Mouse (Mus musculus): ENCODE measurements around the gene BC029722. TPM values are rescaled to one million over a fixed set of nuclear protein-coding genes. Genes with fewer than 3 reads are reported as not detected.

BC029722 gene
- polyA plus RNA-seq (2012), result 0.40 and 0.45 TPM in 2 replicates

- no peak for TF ChIP-seq GATA1 (IDR thresholded peaks at IDR 0.05; ENCODE audit: low read length)
- TF ChIP-seq TAL1 (IDR thresholded peaks at IDR 0.05; ENCODE audit: low read length), result no peak
- H3K27me3 ChIP-seq (ENCODE audit: control insufficient read depth), result no peaks in the 10 kb centered on the region
- H3K9me3 ChIP-seq (ENCODE audit: control insufficient read depth, low read length), result no peaks in the 10 kb centered on the region
- H3K36me3 ChIP-seq (ENCODE audit: control insufficient read depth), result peaks cover 49% of the 10 kb centered on the region
- H3K4me3 ChIP-seq (replicated peaks), result peak within 1 kb of the TSS; percentile 85
- H3K4me1 ChIP-seq (ENCODE audit: control insufficient read depth), result peaks cover 42% of the 10 kb centered on the region
Measured at GRCm38 (mm10) chr2:155819392-155819448, at the start of gene BC029722. Gene BC029722 (minus strand): TSS chr2:155819426.

GRCm38 (mm10) chr2:155868320-155868719 lies 49.1 kb upstream of the BC029722 start:
- TF ChIP-seq GATA1 (IDR thresholded peaks at IDR 0.05; ENCODE audit: low read length) (no peak), TAL1 (IDR thresholded peaks at IDR 0.05; ENCODE audit: low read length) (no peak)
- Histone ChIP-seq H3K27me3 (ENCODE audit: control insufficient read depth) (no peaks in the 10 kb centered on the region), H3K36me3 (ENCODE audit: control insufficient read depth) (peaks cover 20% of the 10 kb centered on the region), H3K4me1 (ENCODE audit: control insufficient read depth) (no peaks in the 10 kb centered on the region), H3K9me3 (ENCODE audit: control insufficient read depth, low read length) (no peaks in the 10 kb centered on the region), H3K4me3 (replicated peaks) (no peak overlapping the region)

- Histone ChIP-seq H3K4me1 (ENCODE audit: control insufficient read depth) (no peaks in the 10 kb centered on the region), H3K27me3 (ENCODE audit: control insufficient read depth) (no peaks in the 10 kb centered on the region), H3K9me3 (ENCODE audit: control insufficient read depth, low read length) (no peaks in the 10 kb centered on the region), H3K4me3 (replicated peaks) (no peak overlapping the region), H3K36me3 (ENCODE audit: control insufficient read depth) (peaks cover 17% of the 10 kb centered on the region)
- TF ChIP-seq GATA1 (IDR thresholded peaks at IDR 0.05; ENCODE audit: low read length), result no peak
- TF ChIP-seq TAL1 (IDR thresholded peaks at IDR 0.05; ENCODE audit: low read length), result no peak
Measured at GRCm38 (mm10) chr2:155863301-155863867, 44.2 kb upstream of the BC029722 start.

- TF ChIP-seq TAL1 (IDR thresholded peaks at IDR 0.05; ENCODE audit: low read length) (no peak), GATA1 (IDR thresholded peaks at IDR 0.05; ENCODE audit: low read length) (no peak)
- Histone ChIP-seq H3K9me3 (ENCODE audit: control insufficient read depth, low read length) (no peaks in the 10 kb centered on the region), H3K27me3 (ENCODE audit: control insufficient read depth) (no peaks in the 10 kb centered on the region), H3K36me3 (ENCODE audit: control insufficient read depth) (peaks cover 17% of the 10 kb centered on the region), H3K4me1 (ENCODE audit: control insufficient read depth) (no peaks in the 10 kb centered on the region), H3K4me3 (replicated peaks) (no peak overlapping the region)
Measured at GRCm38 (mm10) chr2:155862573-155863300, 43.5 kb upstream of the BC029722 start.

- H3K36me3 ChIP-seq (ENCODE audit: control insufficient read depth), result peaks cover 18% of the 10 kb centered on the region
- H3K4me1 ChIP-seq (ENCODE audit: control insufficient read depth), result no peaks in the 10 kb centered on the region
- no peak overlapping the region for H3K4me3 ChIP-seq (replicated peaks)
- TF ChIP-seq TAL1 (IDR thresholded peaks at IDR 0.05; ENCODE audit: low read length), result no peak
- no peak for TF ChIP-seq GATA1 (IDR thresholded peaks at IDR 0.05; ENCODE audit: low read length)
- no peaks in the 10 kb centered on the region for H3K9me3 ChIP-seq (ENCODE audit: control insufficient read depth, low read length)
- no peaks in the 10 kb centered on the region for H3K27me3 ChIP-seq (ENCODE audit: control insufficient read depth)
Measured at GRCm38 (mm10) chr2:155861581-155861980, 42.4 kb upstream of the BC029722 start.

- TF ChIP-seq TAL1 (IDR thresholded peaks at IDR 0.05; ENCODE audit: low read length) (no peak), GATA1 (IDR thresholded peaks at IDR 0.05; ENCODE audit: low read length) (no peak)
- Histone ChIP-seq H3K27me3 (ENCODE audit: control insufficient read depth) (no peaks in the 10 kb centered on the region), H3K9me3 (ENCODE audit: control insufficient read depth, low read length) (no peaks in the 10 kb centered on the region), H3K36me3 (ENCODE audit: control insufficient read depth) (peaks cover 25% of the 10 kb centered on the region), H3K4me3 (replicated peaks) (no peak overlapping the region), H3K4me1 (ENCODE audit: control insufficient read depth) (no peaks in the 10 kb centered on the region)
Measured at GRCm38 (mm10) chr2:155860102-155860501, 40.9 kb upstream of the BC029722 start.

DNA sequence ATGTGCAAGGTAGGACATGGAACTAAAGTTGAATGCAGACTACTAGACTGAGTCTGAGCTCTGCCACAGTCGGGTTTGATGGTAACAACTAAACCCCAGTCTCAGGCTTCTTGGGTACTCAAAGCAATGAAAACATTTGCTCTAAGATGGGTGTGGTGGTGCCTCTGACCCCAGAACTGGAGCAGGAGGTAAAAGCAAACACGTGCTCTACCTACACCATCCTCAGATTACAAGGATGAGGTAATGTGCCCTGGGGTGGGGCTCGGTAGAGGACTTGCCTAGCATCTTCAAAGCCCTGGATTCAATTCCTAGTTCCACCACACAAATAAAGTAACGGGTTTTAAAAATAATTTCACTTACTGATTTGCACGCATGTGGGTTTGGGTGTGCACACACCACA lies 33.3 kb upstream of the BC029722 start:
- H3K4me3 ChIP-seq (replicated peaks), result no peak overlapping the region
- peaks cover 2% of the 10 kb centered on the region; the same call in 1 of the 2 replicates for H3K4me1 ChIP-seq (ENCODE audit: control insufficient read depth)
- H3K36me3 ChIP-seq (ENCODE audit: control insufficient read depth), result peaks cover 70% of the 10 kb centered on the region
- no peaks in the 10 kb centered on the region for H3K9me3 ChIP-seq (ENCODE audit: control insufficient read depth, low read length)
- no peak for TF ChIP-seq TAL1 (IDR thresholded peaks at IDR 0.05; ENCODE audit: low read length)
- no peaks in the 10 kb centered on the region for H3K27me3 ChIP-seq (ENCODE audit: control insufficient read depth)

DNA sequence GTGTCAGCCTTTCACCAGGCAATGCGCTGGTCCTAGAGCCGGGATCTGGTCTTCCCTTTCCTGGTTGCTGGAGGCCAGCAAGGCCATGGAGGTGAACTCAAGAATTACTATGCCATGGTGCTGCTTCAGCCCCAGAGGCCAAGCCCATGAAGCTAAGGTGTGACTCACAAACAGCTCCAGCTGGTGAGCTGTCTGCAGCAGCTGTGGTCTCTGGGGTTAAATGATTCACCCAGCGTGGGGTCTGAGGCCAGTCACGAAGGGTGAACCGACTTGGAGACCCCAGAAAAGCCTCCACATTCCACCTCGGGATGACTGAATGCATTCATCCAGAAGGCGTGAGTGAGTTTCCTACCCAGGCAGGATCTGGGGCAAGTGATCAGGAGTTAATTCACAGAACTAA lies 30.9 kb upstream of the BC029722 start:
- no peaks in the 10 kb centered on the region for H3K27me3 ChIP-seq (ENCODE audit: control insufficient read depth)
- peaks cover 76% of the 10 kb centered on the region for H3K36me3 ChIP-seq (ENCODE audit: control insufficient read depth)
- TF ChIP-seq TAL1 (IDR thresholded peaks at IDR 0.05; ENCODE audit: low read length) (no peak), GATA1 (IDR thresholded peaks at IDR 0.05; ENCODE audit: low read length) (no peak)
- H3K4me3 ChIP-seq (replicated peaks), result no peak overlapping the region
- H3K9me3 ChIP-seq (ENCODE audit: control insufficient read depth, low read length), result no peaks in the 10 kb centered on the region
- H3K4me1 ChIP-seq (ENCODE audit: control insufficient read depth), result peaks cover 2% of the 10 kb centered on the region; the same call in 1 of the 2 replicates

DNA sequence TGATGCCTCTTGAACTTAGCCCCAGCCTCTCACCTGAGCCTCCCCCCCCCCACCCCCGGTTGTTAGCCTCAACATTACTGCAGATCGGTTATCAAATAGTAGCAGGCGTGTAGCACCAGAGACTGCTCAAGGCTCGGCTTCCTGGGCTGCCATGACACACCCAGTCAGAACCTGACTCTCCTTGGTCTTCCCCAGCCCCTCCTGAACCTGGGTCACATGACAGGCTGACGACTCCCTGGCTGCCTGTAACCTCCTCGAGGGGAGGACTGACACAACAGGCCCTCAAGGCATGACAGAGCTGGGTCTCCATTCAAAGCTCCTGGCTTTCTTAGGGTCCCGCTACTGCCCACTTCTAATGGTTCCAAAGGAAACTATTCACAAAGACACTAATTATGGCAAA lies 30.2 kb upstream of the BC029722 start:
- Histone ChIP-seq H3K4me3 (replicated peaks) (no peak overlapping the region), H3K4me1 (ENCODE audit: control insufficient read depth) (peaks cover 2% of the 10 kb centered on the region; the same call in 1 of the 2 replicates), H3K36me3 (ENCODE audit: control insufficient read depth) (peaks cover 76% of the 10 kb centered on the region), H3K27me3 (ENCODE audit: control insufficient read depth) (no peaks in the 10 kb centered on the region), H3K9me3 (ENCODE audit: control insufficient read depth, low read length) (no peaks in the 10 kb centered on the region)
- no peak for TF ChIP-seq TAL1 (IDR thresholded peaks at IDR 0.05; ENCODE audit: low read length)
- TF ChIP-seq GATA1 (IDR thresholded peaks at IDR 0.05; ENCODE audit: low read length), result no peak

GRCm38 (mm10) chr2:155848291-155848690 lies 29.1 kb upstream of the BC029722 start:
- no peak overlapping the region for H3K4me3 ChIP-seq (replicated peaks)
- peaks cover 2% of the 10 kb centered on the region; the same call in 1 of the 2 replicates for H3K4me1 ChIP-seq (ENCODE audit: control insufficient read depth)
- TF ChIP-seq GATA1 (IDR thresholded peaks at IDR 0.05; ENCODE audit: low read length) (no peak), TAL1 (IDR thresholded peaks at IDR 0.05; ENCODE audit: low read length) (no peak)
- no peaks in the 10 kb centered on the region for H3K9me3 ChIP-seq (ENCODE audit: control insufficient read depth, low read length)
- H3K36me3 ChIP-seq (ENCODE audit: control insufficient read depth), result peaks cover 67% of the 10 kb centered on the region
- H3K27me3 ChIP-seq (ENCODE audit: control insufficient read depth), result no peaks in the 10 kb centered on the region
